10 mouse cellular contexts compared by ENCODE assay signal in the genomic region with DNA sequence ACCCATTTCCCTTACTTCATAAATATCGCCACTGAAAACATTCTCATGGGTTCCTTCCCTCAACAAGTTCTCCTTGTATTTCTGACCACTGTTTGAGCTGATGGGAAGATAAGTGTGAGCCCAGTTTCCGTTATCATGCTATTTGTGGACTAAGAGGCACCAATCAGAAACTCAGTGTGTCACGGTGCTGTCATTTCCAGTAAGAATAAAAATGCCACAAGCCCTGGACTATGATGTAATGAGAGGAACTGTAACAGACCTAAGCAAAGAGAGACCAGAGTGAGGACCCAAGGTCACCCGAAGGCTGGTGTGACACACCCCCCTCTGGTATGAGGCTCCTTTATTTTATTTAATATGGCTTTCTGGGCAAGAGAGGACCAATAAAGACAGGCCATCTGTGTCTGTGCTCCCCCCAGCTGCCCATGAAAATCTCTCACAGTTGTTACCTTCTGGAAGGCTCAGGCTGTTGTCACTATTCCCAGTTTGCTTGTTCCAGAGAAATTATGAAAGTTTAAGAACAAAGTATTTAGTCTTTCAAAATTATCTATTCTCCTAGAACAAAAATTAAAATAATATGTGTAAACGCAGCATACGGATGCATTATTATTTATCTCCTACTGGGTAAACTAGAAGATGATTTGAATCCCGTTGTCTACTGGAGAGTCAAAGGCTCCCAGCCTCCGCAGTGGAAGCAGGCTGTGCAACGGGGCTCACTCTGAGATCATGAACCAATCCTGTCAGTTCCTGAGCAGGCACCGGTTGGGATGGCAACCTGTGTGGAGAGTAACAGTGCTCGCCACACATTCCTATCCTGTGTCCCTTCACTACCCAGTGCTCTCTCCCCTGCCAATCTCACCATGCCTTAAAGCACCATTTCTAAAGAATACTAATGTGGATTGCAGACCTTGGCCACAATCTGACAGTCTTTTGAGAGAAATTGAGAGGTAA.
DNase-seq lines count a peak whose midpoint lies in the region; ATAC-seq lines count a peak whose summit lies in the region.
"Had no signal": no experiment of that assay in that cellular context is flagged by ENCODE, and none has a peak within 500 bp of the region (broad histone marks: within the 10 kb centered on the region; RNA-seq: fewer than 3 reads in every experiment).

No protein-coding gene starts in this region.

- H3K9me3 ChIP-seq in hindbrain, embryonic 13.5 days: no peaks in the 10 kb centered on the region
- H3K9me3 ChIP-seq in midbrain, embryonic 14.5 days (ENCODE audit: control insufficient read depth, low read length): no peaks in the 10 kb centered on the region
- H3K9me3 ChIP-seq: lung, embryonic 15.5 days had no signal

- H3K9ac ChIP-seq in hindbrain, embryonic 13.5 days: no peak overlapping the region
- H3K9ac ChIP-seq in midbrain, embryonic 14.5 days (replicated peaks; ENCODE audit: low read length): no peak overlapping the region
- H3K9ac ChIP-seq: lung, embryonic 15.5 days had no signal

- no peaks in the 10 kb centered on the region for H3K36me3 ChIP-seq in hindbrain, embryonic 13.5 days
- H3K36me3 ChIP-seq in midbrain, embryonic 14.5 days (ENCODE audit: control insufficient read depth, insufficient read depth, low read length): no peaks in the 10 kb centered on the region
- H3K36me3 ChIP-seq: lung, embryonic 15.5 days had no signal

- H3K27me3 ChIP-seq in hindbrain, embryonic 13.5 days: no peaks in the 10 kb centered on the region
- no peaks in the 10 kb centered on the region for H3K27me3 ChIP-seq in midbrain, embryonic 14.5 days (ENCODE audit: control insufficient read depth, insufficient read depth, low read length)
- H3K27me3 ChIP-seq: lung, embryonic 15.5 days had no signal

- no peak overlapping the region for H3K27ac ChIP-seq in hindbrain, embryonic 13.5 days
- H3K27ac ChIP-seq in midbrain, embryonic 14.5 days (replicated peaks; ENCODE audit: low read depth, low read length): no peak overlapping the region
- H3K27ac ChIP-seq: lung, embryonic 15.5 days had no signal

- no peaks in the 10 kb centered on the region; the same call in 1 of the 2 replicates for H3K4me1 ChIP-seq in hindbrain, embryonic 13.5 days (replicated peaks)
- no peaks in the 10 kb centered on the region for H3K4me1 ChIP-seq in midbrain, embryonic 14.5 days (ENCODE audit: control insufficient read depth, insufficient read depth, low read length)
- H3K4me1 ChIP-seq: lung, embryonic 15.5 days had no signal

- peak; percentile 44 for DNase-seq in cerebellum, adult 9-11 months
- DNase-seq in midbrain, embryonic 14.5 days: peak; percentile 63
- DNase-seq in heart, adult 8-10 months (ENCODE audit: low spot score): no peak
- no peak for DNase-seq in gastrocnemius, postnatal 4 days (ENCODE audit: low spot score in 2 of 2)
- DNase-seq in heart, postnatal 4 days: no peak
- DNase-seq: adrenal gland, postnatal 25 days; heart, postnatal 14 days had no signal

- ATAC-seq in cerebellum, adult (ENCODE audit: insufficient number of reproducible peaks, low FRiP score, low TSS enrichment): peak; percentile 85
- peak; percentile 95 for ATAC-seq in hindbrain, embryonic 13.5 days (ENCODE audit: low FRiP score)
- peak; percentile 85 for ATAC-seq in midbrain, embryonic 14.5 days (ENCODE audit: low FRiP score, low TSS enrichment)

- 68% methylated on average over 11 of the region's 11 CpGs for WGBS in hindbrain, embryonic 13.5 days
- WGBS in midbrain, embryonic 14.5 days: 61% methylated on average over 11 of the region's 11 CpGs

- H3K4me3 ChIP-seq in hindbrain, embryonic 13.5 days: no peak overlapping the region
- no peak overlapping the region for H3K4me3 ChIP-seq in midbrain, embryonic 14.5 days (replicated peaks; ENCODE audit: low read depth, low read length)
- H3K4me3 ChIP-seq: lung, embryonic 15.5 days had no signal

- no peak overlapping the region for H3K4me2 ChIP-seq in hindbrain, embryonic 13.5 days
- no peak overlapping the region for H3K4me2 ChIP-seq in midbrain, embryonic 14.5 days (ENCODE audit: low read length)
- H3K4me2 ChIP-seq: lung, embryonic 15.5 days had no signal

Comparison
In these comparisons a context has a peak if more than half of its experiments do, and no peak if none do; other contexts are left out.
1. DNase-seq: peak in cerebellum, adult 9-11 months (single experiment) and midbrain, embryonic 14.5 days (single experiment); none in heart, adult 8-10 months (single experiment), gastrocnemius, postnatal 4 days (0 of 2) and heart, postnatal 4 days (single experiment).
2. Peak in every context shown above with its lines, with median percentiles within 50 percentile points of each other: ATAC-seq.